Mouse (Mus musculus): ENCODE measurements around the gene Nfia.

- TF ChIP-seq POLR2A (IDR thresholded peaks at IDR 0.05; ENCODE audit: borderline replicate concordance, extremely low read depth, low read depth, low read length) = no peak
- TF ChIP-seq CTCF (IDR thresholded peaks at IDR 0.05; ENCODE audit: insufficient read depth, low read length) = no peak
Measured at GRCm38 (mm10) chr4:98085060-98085459, 312.5 kb downstream of the Nfia start.

Measured in lung, adult 2 months (tissue).